Mouse (Mus musculus): Measurements from ENCODE around the gene C2cd5.

DNA sequence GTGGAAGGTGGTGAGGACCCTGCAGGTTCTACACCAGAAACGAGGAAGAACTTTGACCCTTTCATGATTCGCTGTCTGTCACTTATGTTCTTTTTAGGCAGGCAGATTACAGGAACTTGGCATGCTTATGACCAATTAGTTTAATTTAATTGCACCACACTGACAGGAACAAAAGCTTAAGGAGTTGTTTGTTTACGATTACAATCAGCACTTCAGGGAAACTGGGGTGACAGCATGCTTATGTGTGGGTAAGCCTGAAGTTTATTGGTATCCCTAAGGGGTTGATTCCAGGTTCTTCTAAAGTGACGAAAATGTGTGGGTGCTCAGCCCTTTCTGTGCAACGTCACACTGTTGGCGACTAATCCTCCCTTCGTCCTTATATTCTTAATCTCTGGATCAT is 105.1 kb downstream of the C2cd5 start:
- TF ChIP-seq CTCF (IDR thresholded peaks at IDR 0.05; ENCODE audit: low read depth) (no peak), EP300 (IDR thresholded peaks at IDR 0.05; ENCODE audit: low read depth) (no peak)

All from liver, postnatal 0 days (tissue).